Mouse (Mus musculus) ES-CJ7 (cell line): ENCODE results near the gene Dnajc7.
A peak's percentile ranks its signal among the peaks of the same experiment; 100 is the strongest.

Experiments used
- DNase-seq: peaks from one replicate; pipeline ENCODE4 v3.0.0; 2011; ENCODE audit warnings: low read depth, low spot score

Dnajc7 gene

DNA sequence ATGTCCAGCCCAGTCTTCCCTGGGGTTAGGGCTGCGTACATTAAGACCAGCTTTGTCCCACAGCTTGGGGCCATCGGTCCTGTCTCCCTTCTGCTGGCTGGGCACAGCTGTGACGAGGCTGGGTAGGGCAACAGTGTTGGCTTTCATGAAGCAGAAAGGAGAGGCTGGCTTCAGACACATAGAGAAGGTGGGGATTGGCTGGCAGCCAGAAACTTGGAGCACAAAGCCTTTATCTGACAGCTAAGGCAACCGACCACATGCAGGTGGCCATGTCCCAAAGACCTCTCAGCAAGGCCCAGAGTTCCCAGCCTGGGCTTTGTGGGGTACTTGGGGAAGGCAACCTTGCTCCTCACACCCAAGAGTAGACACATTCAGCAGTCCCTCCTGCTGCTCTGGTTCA, 38.2 kb downstream of the Dnajc7 start:
- DNase-seq: no peak

DNA sequence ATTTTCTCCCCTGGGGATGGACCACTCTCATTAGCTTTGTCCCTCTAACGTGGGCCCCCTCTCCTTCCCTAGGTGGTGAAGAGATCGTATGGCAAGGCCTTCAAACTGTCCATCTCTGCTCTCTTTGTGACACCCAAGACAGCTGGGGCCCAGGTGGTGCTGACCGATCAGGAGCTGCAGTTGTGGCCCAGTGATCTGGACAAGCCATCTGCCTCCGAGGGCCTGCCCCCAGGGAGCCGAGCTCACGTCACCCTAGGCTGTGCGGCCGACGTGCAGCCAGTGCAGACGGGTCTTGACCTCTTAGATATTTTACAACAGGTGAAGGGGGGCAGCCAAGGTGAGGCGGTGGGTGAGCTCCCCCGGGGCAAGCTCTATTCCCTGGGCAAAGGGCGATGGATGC, 39.7 kb downstream of the Dnajc7 start:
- DNase-seq: no peak

DNA sequence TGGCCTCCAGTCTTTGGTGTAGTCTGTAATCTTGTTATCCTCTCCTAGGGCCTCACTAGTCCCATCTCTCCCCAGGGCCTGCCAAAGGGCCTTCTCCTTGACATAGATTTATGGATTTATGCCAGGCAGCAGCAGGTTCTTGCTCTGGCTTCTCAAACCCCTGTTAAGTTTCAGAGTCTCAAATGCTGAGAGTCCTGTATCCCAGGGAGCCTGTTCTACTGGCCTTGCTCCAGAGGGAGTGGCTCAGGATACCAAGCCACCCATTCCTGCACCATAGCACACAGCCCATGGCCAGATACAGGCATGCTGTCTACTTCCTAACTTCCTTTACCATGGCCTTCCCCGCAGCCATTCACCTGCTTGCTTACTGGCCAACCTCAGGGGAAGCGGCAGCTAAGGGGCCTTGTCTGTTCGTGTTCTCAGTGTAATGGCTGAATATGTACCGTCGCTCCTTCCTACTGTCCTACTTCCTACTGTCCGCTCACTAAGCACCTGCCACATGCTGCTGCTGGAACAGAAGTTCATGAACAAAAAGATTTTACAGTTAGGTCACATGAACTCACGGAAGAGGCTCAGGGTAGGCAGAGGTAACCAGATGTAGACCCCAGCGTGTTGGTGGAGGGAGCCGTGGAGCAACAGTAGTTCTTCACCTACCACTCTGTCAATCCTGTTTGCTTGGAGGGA, 40.7 kb downstream of the Dnajc7 start:
- DNase-seq: no peak

DNA sequence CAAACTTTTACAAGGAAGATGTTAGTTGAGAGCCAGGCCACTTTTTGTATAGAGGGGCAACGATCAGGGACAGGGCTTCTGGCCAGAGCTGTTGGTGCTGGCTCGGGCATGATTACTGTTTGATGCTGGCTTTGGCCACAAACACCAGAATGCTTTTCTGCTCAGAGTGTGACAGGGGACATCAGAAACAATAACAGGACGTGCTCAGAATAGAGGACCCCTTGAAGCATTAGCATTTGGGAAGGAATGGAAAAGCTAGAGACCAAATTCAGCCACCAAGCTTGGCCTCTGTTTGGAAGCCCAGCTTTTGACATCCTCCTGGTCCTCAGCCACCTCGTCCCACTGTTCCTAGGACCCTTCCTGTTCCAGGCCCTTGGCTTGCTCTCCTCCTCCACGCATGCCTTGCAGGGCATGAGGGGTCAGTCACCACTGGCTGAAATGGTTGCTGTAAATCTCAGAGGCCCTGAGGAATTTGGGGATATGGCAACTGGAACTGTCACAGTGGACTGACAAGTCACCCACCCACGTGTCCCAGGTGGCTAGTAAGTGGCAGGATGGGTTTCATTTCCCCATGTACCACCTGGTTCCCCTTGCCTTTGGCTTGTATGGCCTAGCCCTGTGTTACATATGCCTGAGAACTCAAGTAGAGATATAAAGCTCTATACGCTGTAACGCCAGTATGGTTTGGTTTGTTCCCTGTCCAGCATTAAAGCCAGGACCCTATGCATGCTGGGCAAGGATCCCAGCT, 41.9 kb downstream of the Dnajc7 start:
- DNase-seq: no peak

DNA sequence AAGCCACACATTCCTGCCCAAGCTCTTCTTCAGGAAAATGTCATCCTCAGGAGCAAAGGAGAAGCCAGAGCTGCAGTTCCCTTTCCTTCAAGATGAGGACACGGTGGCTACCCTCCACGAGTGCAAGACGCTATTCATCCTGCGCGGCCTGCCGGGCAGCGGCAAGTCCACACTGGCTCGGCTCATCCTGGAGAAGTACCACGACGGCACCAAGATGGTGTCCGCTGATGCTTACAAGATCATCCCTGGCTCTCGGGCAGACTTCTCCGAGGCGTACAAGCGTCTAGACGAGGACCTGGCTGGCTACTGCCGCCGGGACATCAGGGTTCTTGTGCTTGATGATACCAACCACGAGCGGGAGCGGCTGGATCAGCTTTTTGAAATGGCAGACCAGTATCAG, 43.7 kb downstream of the Dnajc7 start:
- peak; percentile 43 for DNase-seq

DNA sequence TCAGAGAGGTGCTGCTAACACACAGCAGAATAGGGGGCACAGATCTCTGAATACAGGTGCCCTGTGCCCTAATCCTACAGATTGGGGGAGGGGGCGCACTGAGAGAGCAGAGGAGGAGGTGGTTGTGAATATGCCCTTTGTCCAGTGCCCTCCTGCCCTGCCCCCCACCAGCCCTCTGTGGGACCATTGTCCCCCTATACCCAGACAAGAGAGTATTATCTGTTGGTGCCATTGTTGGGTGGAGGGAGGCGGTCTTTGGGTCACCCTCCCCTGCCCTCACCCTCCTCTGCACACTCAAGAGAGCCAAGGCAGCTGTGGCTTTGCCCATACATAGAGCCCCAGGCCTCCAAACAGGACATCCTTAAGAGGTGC, 44.5 kb downstream of the Dnajc7 start:
- no peak for DNase-seq

DNA sequence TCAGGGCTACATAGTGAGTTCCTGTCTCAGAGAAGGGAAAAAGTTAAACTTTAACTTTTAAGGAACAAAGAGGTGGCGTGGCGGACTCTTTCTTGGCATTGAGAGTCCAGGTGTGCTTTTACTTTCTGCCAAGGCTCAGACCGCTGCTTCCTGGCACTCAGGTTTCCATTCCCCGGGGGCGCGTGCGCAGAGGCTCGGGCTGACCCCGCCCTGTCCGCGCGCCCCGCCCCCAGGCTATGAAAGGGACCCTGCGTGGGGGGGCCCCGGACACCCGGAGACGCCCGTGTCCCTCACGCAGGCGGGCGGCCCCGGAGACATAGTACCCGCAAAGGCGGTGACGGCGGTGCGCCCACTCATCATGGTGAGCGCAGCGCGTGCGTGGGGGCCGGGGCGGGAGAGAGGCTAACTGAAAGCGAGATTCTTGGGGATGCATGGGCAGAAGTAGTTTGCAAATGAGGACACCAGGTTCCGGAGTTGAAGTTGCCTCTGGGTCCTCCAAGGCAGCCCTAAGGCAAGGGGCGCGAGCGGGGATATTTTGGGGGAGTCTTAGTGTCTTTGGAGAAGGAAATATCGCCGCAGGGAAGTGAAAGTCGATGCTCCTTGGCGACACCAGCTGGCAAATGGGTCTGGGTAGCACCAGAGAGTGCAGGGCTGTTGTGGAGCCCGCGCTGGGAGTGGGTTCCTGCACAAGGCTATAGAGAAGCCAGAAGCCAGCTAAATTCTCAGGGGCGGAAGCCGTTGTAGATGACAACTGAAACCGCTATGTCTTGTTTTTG, 45.1 kb downstream of the Dnajc7 start, which contains the start of gene Cnp:
Cnp (plus strand) TSS at position 197 of the 776 bp plus-strand sequence.
- peak; percentile 61 for DNase-seq

DNA sequence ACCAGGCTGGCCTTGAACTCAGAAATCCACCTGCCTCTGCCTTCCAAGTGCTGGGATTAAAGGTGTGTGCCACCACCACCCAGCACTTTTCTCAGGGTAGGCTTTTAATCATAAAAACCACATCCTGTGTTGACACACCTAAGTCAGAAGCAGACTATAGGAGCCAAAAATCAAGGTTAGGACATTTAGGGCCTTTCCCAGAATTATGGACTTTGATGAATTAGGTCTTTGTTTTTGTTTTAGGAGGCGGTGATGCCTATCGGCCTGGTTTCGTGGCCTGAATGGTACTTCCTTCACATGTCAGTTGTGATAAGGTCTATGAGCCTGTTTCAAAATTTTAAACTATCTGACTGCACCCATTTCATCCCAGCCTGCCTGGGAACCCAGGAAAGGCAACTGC, 45.8 kb downstream of the Dnajc7 start:
- no peak for DNase-seq

DNA sequence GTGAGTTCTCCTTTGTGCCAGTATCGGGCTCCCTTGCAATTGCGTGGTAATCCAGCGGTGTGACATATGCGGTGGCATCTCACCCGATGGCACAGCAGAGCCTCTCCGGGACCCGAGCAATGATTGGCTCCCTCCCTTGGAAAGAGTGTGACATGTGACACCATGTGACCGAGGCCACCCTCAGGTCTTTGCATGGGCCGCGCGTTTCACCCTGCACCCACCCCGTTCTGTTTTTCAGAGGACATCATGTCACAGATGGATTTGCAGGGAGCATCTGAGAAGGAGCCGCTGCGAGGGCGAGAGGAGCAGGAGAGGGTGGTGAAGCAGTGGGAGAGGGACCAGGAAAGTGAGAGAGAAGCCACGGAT, 48.8 kb downstream of the Dnajc7 start:
- no peak for DNase-seq

DNA sequence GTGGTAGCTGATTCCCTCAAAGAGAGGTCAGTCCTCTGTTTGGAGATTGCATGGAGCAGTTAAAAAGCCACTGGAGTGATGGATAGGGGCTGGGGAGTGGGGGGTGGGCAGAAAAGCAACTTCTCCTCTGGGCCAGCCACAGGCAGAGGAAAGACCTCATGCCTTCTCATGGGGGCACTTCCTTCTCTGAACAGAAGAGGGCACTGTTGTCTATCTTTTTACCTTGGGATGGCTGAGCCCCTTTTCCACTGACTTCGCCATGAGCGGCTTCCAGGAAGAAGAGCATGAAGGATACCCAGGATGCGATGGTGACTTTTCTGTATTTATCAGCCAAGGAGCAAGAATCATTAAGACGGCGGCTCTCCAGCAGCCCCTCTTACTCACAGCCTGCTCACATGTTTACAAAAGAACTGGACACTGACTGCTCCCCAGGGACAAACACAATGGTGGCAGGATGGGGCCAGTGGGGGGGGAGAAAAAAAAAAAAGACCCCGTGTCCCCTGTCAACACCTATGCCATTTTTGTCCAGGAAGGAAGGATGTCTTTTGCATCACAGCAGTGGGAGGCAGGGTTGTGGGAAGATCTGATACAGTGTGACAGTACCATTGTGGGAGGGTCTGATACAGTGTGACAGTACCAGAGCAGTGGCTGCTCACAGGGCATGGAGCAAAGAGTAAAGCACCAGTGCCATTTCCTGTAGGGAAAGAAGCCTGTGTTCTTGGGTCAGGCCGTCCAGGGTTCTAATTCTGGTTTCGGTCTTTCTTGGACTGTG, 49.4 kb downstream of the Dnajc7 start:
- DNase-seq: peak; percentile 73

DNA sequence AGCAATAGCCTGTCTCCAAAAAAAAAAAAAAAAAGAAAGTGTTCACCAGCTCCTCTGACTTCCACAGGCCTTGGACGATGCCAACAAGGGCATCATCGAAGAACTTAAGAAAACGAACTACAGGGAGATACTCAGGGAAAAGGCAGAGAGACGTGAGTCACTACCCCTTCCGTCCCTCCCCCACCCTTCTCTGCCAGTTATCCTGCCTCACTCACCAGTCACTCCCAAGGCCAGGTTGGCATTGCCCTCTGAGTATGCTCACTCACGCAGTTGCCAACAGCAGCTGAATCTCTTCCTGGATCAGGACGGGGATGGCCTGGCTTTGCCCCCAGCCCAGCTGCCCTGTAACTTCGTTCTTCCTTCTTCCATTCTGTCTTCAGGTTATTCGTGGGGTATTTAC, 50.2 kb downstream of the Dnajc7 start:
- DNase-seq: no peak

DNA sequence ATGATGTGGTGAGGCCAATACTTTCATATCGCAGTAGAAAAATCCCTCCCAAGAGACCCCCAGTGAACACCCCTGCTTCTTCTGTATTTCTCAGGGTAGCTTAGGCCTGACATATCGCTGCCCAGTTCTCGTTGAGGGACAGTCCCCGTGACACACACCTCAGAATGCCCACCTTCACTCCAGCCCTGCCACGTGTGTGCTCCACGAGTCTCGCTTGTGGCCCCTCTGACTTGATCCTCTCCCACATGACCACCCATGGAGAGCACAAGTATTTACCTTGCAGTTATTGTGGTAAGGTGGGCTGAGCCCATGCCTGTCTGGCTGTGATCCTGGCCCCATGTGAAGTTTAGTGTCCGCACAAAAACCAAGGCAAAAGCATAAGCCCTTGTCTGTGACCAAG, 51.3 kb downstream of the Dnajc7 start:
- DNase-seq: no peak

DNA sequence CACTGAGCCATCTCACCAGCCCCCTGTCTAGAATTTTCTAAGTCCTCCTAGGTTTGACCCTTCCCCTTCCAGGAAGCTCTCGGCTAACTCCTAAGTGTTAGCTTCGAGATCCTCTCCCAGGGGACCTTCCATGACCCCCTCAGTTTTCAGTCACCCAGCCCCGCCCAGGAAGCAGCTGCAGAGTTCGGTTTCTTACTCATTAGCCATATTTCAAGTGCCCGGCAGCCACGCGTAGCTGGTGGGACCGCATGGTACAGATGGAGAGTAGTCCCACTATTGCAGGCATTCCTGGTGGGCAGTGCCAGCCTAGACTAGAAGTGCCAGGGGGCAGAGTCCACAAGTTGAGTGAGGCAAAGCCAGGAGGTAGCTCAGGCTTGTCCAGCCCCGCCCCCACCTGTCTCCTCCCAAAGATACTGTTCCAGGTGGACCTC, 52.1 kb downstream of the Dnajc7 start:
- DNase-seq: no peak

DNA sequence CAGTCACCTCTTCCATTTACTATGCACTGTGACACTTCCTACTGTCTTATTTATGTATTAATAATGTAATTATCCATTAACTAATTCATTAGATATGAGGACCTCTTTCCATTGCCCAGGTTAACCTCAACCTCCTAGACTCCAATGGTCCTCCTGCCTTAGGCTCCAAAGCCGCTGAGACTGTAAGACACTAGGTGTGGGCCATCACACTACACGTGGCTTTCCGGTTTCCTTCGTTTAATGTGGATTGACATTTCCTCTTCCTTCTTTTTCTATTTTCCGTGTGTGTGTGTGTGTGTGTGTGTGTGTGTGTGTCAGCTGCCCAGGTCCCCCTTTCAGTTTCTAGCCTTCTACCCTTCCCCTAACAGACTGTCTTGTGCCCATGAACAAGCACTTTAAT, 52.7 kb downstream of the Dnajc7 start:
- no peak for DNase-seq

DNA sequence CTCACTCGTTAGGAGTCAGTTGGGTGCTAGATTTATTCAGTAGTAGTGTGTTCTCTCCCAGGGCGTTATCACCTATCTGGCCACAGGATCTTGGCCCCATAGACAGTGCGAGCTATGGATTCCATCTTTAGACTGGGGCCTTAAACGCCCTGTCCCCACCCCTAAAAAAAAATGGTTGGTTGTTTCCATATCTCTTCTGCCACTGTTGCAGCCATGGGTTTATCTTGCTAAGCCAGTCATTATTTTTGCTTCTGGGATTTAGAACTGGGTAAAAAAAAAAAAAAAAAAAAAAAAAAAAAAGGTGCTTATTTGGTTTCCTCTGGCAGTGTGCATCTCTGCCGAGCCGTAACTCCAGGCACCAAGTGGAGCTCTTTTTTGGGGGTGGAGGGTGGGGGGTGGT, 55.3 kb downstream of the Dnajc7 start:
- no peak for DNase-seq

DNA sequence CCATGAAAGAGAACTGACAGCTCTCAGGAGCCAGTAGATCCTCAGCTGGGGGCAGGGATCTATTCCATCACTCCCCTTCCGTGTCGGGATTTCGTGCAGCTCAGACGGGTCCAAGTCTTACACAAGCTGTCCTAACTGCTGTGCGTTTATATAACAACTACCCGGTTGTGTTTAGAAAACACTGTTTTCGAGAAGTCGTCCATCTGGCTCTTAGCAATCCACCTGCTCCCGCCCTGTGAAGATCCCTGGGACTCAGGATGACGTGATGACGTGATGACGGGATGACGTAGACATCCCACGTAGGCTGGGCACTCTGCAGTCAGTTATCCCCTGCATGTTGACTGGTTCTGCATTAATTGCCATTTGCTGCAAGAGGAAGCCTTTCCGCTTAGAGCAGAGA, 55.7 kb downstream of the Dnajc7 start:
- peak; percentile 36 for DNase-seq

DNA sequence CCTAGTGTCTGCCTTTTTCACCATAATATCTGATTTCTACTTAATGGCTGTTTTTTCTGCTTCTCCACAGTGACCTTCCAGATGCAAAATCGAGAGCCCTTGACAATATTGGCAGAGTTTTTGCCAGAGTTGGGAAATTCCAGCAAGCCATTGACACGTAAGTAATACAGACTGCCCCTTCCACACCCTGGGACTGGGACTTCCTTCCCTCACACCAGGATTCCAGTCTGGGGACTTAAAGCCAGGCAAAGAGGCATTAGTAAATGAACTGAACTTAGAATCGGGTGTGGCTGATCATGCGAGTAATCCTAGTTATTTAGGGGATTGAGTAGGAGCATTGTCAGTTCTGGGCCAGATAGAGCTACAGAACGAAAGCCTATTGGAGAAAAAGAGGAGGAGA, 58.2 kb downstream of the Dnajc7 start:
- DNase-seq: peak; percentile 46

DNA sequence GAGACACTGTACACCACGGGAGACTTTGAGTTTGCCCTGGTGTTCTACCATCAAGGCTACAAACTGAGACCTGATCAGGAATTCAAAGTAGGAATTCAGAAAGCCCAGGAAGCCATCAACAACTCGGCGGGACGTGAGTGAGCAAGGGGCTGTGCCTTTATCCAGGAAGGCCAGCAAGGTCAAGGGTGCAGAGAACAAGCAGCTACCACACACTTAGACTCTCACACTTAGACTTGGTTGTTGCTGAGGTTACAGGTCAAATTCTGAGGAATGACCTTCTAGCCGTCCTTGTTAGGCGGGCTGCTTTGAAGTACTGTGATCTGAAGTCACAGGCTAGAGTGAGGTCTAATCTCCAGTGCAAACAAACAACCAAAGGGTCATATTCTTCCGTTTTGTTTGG, 60.5 kb downstream of the Dnajc7 start:
- DNase-seq: peak; percentile 97

DNA sequence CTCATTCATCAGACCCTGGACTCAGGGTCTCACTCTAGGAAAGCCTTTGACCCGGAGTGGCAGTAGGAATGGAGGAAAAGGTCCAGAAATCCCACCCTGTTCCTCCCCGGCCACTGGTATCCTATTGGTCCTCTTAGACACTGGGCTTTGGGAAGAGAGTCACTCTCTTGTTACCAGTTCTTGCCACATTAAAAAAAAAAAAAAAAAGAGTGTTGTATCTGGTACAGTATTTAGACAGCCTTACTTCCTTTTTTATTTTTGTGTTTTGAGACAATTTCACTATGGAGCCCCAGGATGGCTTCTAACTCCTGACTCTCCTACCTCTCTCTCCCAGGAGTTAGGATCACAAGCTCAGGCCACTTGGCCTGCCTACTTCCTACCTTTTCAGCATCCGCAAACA, 62.4 kb downstream of the Dnajc7 start:
- no peak for DNase-seq

DNA sequence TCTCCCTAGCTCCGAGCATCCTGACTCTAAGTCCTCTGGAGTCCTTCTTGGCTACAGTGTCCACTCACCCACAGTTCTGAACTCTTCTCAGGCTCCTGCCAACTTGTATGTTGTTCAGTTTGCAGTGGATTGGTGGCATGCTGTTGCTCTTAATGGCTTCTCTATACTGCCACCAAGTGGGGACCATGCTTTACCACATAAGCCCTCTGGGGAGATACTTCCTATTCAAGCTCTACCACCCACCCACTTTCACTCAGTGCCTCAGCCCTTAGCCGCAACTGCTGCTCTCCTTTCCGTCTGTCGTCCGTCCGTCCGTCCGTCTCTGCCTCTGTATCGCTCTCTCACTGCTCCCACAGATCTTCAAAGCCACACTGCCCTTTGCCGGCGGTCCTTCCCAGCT, 64.4 kb downstream of the Dnajc7 start:
- peak; percentile 93 for DNase-seq

DNA sequence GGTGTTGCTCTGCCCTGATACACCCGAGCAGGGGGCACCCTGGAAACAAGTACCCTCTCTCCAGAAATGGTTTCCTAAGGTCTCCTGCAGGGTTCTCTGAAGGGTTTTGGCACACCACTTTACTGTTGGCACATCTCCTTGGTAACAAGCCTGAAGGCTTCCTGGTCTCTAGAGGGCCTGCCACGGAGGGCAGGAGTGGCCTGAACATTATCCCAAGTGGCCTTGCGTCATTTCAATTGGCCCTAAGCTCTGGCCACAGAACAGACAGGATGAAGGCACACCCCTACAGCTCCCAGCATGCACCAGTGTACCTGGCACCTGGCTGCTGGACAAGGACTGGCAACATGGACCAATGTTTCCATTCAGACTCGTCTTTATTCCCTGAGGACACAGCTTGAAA, 67.1 kb downstream of the Dnajc7 start:
- DNase-seq: no peak

DNA sequence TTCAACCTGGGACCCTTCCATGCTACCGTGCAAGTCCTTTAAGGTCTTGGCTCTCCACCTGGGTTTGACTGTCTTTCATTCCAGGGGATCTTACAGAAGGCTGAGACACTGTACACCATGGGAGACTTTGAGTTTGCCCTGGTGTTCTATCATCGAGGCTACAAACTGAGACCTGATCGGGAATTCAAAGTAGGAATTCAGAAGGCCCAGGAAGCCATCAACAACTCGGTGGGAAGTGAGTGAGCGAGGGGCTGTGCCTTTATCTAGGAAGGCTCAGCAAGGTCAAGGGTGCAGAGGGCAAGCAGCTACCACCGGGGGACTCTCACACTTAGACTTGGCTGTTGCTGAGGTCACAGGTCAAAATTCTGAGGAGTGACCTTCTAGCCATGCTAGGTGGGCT, 69.9 kb downstream of the Dnajc7 start:
- peak; percentile 83 for DNase-seq
